Mouse (Mus musculus): ENCODE data around the gene Kcnh4.

DNA sequence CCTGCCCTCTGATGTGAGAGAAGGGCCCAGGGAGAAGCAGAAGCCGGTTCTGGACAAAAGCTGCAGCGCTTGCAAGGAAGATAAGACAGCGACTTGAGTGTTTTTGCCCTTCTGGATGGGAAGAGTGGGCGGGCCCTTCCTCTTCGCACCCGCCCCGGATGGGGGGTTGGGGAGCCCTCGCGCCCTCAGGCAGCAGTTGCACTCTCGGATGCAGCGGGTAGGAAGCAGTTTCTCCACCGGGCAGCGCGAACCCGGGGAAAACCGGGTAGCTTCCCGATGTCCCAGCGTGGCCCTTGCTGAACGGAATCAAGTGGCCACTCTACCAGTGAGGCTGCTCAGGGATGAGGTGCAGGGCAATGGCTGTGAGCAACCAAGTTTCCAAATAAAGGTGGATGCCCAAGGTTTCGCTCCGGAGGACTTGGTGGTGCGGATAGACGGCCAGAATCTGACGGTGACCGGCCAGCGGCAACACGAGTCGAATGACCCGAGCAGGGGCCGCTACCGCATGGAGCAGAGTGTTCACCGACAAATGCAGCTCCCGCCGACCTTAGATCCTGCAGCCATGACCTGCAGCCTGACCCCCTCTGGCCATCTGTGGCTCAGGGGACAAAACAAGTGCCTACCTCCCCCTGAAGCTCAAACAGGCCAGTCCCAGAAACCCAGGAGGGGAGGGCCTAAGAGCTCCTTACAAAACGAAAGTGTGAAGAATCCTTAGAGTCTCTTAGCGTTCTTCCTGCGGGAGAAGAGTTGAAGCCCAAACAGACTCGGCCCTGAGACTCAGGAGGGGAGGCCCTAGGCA is 45.8 kb downstream of the Kcnh4 start, which contains the start of gene Hspb9:
- TF ChIP-seq CTCF (IDR thresholded peaks at IDR 0.05; ENCODE audit: borderline replicate concordance, insufficient read depth, low read depth, low read length) = no peak
- no peak for TF ChIP-seq POLR2A (IDR thresholded peaks at IDR 0.05; ENCODE audit: borderline replicate concordance, insufficient read depth, low read length)
